Comparison of ENCODE assay signal across 8 mouse cellular contexts in genomic region chr11:102156039-102156785, GRCm38 (mm10). TPM values are rescaled to one million over a fixed set of nuclear protein-coding genes. Genes with fewer than 3 reads are reported as not detected.
DNase-seq lines count a peak whose midpoint lies in the region; ATAC-seq and TF ChIP-seq lines count a peak whose summit lies in the region.

Tmem101 (minus strand) TSS chr11:102156404.

- H3K9me3 ChIP-seq in hindbrain, embryonic 10.5 days, result no peaks in the 10 kb centered on the region
- H3K9me3 ChIP-seq in lung, postnatal 0 days (ENCODE audit: low read length), result no peaks in the 10 kb centered on the region

- peak within 1 kb of the TSS; percentile 52 for H3K9ac ChIP-seq in lung, postnatal 0 days (replicated peaks; ENCODE audit: low read depth)

- H3K4me1 ChIP-seq in hindbrain, embryonic 10.5 days (replicated peaks), result peaks cover 15% of the 10 kb centered on the region
- 0 out of 2 replicates have a peak, but pooled peaks cover 5% of the 10 kb centered on the region for H3K4me1 ChIP-seq in lung, postnatal 0 days (ENCODE audit: insufficient read depth, low read depth, low read length)

- ATAC-seq in frontal cortex, adult (ENCODE audit: low TSS enrichment), result peak; percentile 94
- ATAC-seq in lung, postnatal 0 days, result peak; percentile 96

- no peaks in the 10 kb centered on the region for H3K27me3 ChIP-seq in hindbrain, embryonic 10.5 days (ENCODE audit: insufficient read depth, poor library complexity, severe bottlenecking)
- no peaks in the 10 kb centered on the region for H3K27me3 ChIP-seq in lung, postnatal 0 days (replicated peaks; ENCODE audit: insufficient read depth, low read length)

- WGBS in hindbrain, embryonic 10.5 days, result under 1% methylated on average over 37 of the region's 37 CpGs
- under 1% methylated on average over 37 of the region's 37 CpGs for WGBS in lung, postnatal 0 days

- peak; percentile 94 for DNase-seq in MN1 (ENCODE audit: low spot score)
- peak; percentile 89 for DNase-seq in cerebellum, adult 9-10 months
- peak; percentile 88 for DNase-seq in hindbrain, embryonic 10.5 days (ENCODE audit: low spot score)
- DNase-seq in layer of hippocampus, adult 9-11 months, result peak; percentile 91
- DNase-seq in lung, postnatal 0 days (ENCODE audit: low spot score), result peak; percentile 95
- peak; percentile 90 for DNase-seq in ovary, postnatal 14 days (ENCODE audit: low spot score)
- peak; percentile 82 for DNase-seq in thymus, postnatal 14 days

- peak within 1 kb of the TSS; percentile 81 for H3K4me2 ChIP-seq in lung, postnatal 0 days (replicated peaks; ENCODE audit: low read depth, low read length)

- H3K27ac ChIP-seq in hindbrain, embryonic 10.5 days, result peak within 1 kb of the TSS; percentile 91
- H3K27ac ChIP-seq in lung, postnatal 0 days (ENCODE audit: low read length), result 0 out of 2 replicates have a peak within 1 kb of the TSS, but pooled peaks have one; percentile 38

- TF ChIP-seq CTCF in lung, postnatal 0 days (IDR thresholded peaks at IDR 0.05), result peak; percentile 57

- TF ChIP-seq EP300 in lung, postnatal 0 days (IDR thresholded peaks at IDR 0.05), result 0 out of 2 replicates have a peak, but pooled peaks have one; percentile 31

- H3K4me3 ChIP-seq in hindbrain, embryonic 10.5 days, result peak within 1 kb of the TSS; percentile 89
- peak within 1 kb of the TSS; percentile 67 for H3K4me3 ChIP-seq in lung, postnatal 0 days (ENCODE audit: low read depth, low read length)

- peaks cover 36% of the 10 kb centered on the region for H3K36me3 ChIP-seq in hindbrain, embryonic 10.5 days
- no peaks in the 10 kb centered on the region for H3K36me3 ChIP-seq in lung, postnatal 0 days (ENCODE audit: insufficient read depth, low read length)

RNA-seq across cellular contexts. Expression of gene Tmem101, which starts in this region (rescaled TPM):
- 36.1 and 41.2 TPM in 2 replicates for polyA plus RNA-seq in hindbrain, embryonic 10.5 days (2016; fragmentation: Nextera tagmentation; extraction: Ambion mirVana)
- 17.6 and 18.9 TPM in 2 replicates for polyA plus RNA-seq in lung, postnatal 0 days (2015; fragmentation: Nextera tagmentation; extraction: Ambion mirVana)

Comparison
In these comparisons a context has a peak if more than half of its experiments do, and no peak if none do; other contexts are left out.
1. Peak in every context shown above with its lines: DNase-seq, ATAC-seq, H3K4me3 ChIP-seq and H3K27ac ChIP-seq.